Mouse (Mus musculus) adrenal gland, adult 8-10 months (tissue): ENCODE data around the gene Fam227b. TPM values are rescaled to one million over a fixed set of nuclear protein-coding genes. Genes with fewer than 3 reads are reported as not detected.

ENCODE experiments used
- DNase-seq: peaks from one replicate; pipeline ENCODE4 v3.0.0; 2022
- total RNA-seq, 4 experiments: library from RNA; stranded (reverse); gene quantifications; 2 replicates each; pipeline ENCODE4 v1.2.4; 2022

The Fam227b gene
- total RNA-seq, 4 experiments from 2014 or later = 0.22 TPM; not detected in 3

DNA sequence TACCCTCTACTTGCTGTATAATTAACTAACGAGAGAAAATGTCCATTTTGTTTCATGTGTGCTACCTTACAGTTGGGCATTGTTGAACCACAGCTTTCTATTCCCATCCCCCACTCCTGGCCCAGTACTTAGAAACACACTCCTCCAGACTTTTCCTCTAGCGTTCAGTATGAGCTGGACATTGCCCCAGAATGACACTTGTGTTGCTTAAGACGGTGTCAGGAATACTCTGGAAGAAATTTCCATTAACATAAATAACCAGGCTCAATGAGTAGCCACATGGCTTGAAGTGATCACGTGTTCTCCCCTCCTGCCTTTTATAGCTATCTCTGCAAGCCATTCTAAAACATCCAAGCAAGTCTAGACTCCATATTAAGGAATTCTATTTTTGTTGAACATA lies 91.2 kb downstream of the Fam227b start:
- DNase-seq = no peak

DNA sequence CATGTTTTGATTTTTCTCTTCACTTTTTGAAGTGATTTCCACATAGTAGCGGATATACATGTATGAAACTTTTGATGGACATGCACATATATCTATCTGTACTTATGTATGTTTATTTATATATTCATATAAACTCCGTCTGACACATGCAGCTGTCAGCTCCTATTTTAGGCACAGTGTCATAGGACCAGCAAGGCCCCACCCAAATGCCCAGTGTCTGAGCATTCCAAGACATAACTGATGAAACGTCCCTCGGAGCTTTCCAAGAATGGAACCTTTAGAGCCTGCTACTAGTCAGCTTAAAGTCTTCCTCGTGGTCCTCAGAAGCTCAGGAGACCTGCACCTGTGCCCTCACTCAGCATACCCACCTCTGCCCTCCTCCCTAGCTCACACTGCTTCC lies 98.1 kb downstream of the Fam227b start:
- DNase-seq = no peak

- no peak for DNase-seq
Measured at GRCm38 (mm10) chr2:126052749-126053557, 98.9 kb downstream of the Fam227b start.

DNA sequence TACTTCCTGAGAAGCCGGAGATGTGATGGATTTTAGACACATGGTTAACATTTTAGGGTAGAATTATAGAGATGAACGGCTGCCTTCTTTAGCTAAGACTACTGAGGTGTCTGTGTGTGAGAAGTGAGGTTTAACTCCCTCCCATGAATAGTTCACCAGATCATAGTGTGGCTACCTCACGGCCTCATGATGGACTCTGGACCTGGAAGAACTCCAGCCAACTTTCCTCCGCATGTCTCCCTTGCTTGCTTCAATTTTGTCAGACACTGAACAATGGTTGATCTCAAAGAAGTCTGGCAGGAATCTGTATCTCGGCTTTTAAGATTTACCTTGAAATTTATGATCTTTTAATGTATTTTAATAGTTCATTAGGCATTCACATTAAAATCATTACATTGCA lies 106.2 kb downstream of the Fam227b start:
- no peak for DNase-seq

DNA sequence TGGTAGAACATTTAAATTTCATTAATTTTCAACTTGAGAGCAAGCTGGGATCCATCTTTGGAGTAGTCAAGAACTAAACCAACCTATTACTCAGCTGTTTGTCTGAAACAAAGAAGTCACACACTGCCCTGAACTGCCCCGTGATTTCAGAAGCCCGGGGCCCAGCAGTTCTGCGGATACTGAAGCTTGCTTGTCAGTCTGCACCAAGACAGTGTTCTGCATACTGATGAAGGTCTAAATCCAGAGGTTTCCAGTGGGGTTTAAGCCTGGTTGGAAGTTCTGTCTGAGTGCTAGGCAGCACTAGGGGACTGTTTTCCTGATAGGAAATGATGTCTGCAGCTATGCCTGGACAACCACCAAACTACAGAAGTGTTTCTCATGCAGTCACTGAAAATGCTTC lies 109.1 kb downstream of the Fam227b start:
- DNase-seq = no peak

DNA sequence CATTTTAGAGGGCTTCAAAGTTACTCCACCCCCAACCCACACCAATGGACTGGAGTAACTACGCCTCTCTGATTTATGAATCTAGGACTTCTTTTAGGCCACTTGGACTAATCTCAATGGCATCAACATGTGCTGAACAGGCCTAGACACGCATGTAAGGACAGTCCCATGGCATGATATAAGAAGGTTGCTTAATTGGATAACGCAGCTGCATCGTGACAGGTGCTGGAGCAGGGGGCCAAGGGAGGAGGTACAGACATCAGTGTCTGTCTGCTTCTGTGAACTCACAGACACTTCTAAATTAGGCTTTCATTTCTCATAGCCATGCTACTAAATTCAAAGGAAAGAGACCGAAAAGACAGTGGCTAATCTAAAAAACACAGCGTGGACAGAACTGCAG lies 110.6 kb downstream of the Fam227b start:
- no peak for DNase-seq

DNA sequence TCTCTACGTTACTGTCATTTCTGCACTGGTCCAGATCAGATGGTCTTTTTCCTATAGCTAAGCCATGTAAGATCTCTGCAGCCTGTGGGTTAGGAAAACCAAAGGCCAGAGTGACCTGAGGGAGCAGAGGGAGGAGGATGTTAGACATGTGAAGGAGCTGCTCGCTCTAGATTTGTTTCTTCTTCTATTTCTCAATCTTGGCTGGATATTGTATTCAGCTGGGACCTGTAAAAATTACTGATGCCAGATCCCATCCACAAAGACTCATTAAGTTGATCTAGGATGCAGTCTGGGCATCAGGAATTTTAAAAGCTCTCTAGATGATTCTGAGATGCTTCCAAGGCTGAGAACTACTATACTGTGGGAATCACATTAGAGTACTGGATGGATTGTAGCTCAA lies 111.2 kb downstream of the Fam227b start:
- DNase-seq = no peak

DNA sequence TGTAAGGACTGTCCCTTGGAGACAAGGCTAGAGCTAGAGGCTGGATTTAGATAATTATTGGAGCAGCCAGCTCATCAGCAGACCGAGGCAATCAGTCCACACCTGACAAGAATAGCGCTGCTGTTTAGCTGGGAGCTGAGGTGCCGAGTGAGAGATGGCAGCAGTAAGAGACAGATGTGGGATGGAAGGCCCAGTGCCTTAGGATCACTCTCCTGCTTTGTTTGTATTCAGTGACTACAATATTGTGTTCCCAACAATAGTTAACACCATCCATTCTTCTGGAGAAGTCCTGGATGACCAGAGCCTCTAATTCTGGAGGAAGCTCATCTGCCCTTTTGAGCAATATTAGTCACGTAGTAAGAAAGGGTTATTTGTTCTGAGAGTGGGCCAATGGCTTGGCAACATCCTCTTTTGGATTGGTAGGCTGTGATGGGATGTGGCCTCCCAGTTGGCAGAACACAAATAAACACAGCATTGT lies 112.4 kb downstream of the Fam227b start:
- DNase-seq = no peak

GRCm38 (mm10) chr2:126038221-126039000 lies 113.4 kb downstream of the Fam227b start:
- no peak for DNase-seq

- no peak for DNase-seq
Measured at GRCm38 (mm10) chr2:126036121-126036520, 115.7 kb downstream of the Fam227b start.

DNA sequence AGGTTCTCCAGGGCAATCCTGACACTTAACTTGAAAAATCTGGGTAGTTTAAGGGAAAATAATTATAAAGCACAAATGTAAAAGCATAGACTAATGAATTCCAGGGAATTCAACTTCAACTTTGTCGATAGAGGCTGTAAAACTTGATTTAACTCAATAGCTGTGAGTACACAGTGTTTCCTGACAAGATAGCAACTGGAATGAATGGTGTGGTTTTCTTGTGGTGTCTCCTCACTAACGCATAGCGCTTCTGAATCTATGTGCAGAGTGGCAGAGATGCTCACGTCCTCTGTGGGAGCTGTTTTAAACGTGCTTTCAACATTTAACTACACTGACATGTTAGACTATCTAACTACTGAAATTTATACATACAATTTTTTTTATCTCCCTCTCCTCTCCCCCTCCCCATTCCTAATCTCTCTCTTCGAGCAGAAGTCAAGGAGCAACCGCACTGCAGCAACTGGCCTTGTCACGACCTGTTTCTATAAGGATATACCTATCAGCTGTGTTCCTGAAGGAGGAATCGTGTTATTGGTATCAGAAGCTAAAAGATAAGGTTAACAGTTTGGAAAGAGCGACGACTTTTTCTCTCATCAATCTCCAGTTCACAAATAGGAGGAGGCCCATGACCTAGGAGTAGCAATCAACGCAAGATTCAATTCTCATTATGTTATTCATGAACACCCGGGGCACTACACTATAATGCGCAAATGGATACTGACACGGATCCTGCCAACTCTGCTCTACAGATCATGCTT lies 116.6 kb downstream of the Fam227b start:
- no peak for DNase-seq

DNA sequence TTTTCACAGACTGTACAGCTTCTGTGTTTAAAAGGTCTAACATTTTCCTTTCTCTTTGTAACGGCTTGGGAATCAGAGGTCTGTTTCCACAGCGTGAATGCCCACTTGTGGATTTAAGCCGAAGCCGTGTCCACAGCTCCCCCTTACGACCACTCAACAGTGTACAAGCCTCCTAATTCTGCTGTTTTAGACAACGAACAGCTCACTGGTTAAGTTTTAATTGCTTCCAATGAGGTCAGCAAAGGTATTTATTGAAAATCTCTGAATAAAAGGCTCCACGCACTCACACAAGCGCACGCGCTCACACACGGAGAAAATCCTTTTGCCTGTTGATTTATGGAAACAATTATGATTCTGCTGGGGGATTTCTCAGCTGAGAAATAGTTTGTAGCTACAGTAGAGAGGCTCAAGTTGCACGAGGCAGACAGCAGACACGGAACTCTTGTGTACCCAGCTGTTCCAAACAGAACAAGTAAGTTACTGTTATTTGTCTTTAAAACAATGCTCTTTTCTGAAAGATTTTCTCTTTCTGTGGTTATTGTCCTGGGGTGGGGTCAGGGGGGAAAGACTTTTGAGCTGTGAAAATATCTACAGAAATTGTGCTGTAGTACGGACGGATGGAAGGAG lies 117.3 kb downstream of the Fam227b start, which contains the start of gene Fgf7:
Gene Fgf7, plus strand, starts transcription at position 280 of the 627 bp plus-strand sequence.
- DNase-seq = no peak

GRCm38 (mm10) chr2:126033114-126033972 lies 118.5 kb downstream of the Fam227b start:
- DNase-seq = no peak

- no peak for DNase-seq
Measured at GRCm38 (mm10) chr2:126031186-126031900, 120.5 kb downstream of the Fam227b start.

- no peak for DNase-seq
Measured at GRCm38 (mm10) chr2:126015763-126016473, 135.9 kb downstream of the Fam227b start.

- DNase-seq = no peak
Measured at GRCm38 (mm10) chr2:126014989-126015710, 136.7 kb downstream of the Fam227b start.

DNA sequence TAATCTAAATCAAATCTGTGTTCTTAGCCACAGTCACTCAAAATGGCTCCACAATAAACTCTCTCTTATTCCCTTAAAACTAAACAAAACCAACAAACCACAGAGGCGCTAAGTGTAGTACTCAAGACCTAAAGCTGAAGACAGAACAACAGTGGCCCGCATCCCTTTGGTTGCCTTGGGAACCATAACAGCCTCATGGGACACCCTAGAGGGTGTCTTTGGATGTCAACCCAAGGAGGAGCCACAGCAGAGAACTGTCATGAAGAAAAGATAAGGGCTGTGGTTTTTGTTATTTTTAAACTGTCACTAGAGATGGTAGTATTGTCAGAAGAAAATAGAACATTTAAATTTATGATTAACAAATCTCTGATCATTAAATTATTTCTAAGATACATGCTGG lies 145.1 kb downstream of the Fam227b start:
- no peak for DNase-seq

DNA sequence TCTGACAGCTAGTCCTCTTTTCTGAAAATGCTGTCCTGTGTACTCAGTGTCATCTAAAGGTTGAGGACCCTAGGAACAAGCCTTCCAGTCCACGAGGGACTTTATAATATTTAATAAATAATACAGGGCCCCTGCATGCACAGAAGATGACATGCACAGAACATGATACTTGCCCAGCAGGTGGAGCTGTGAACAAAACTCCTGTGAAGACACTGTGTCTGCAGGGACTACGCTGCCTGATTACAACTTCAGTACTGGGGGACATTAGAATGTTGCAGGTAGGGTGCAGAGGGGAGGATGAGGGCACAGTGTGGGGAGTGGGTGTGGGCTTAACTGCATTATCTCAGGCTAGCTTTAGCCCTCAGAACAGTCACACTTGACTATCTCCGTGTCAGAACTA lies 145.7 kb downstream of the Fam227b start:
- DNase-seq = peak; percentile 32

GRCm38 (mm10) chr2:126002291-126002690 lies 149.5 kb downstream of the Fam227b start:
- DNase-seq = no peak
